Comparison of ENCODE assay signal across 8 mouse cellular contexts in genomic region chr16:4938461-4938860, GRCm38 (mm10). TPM values are rescaled to one million over a fixed set of nuclear protein-coding genes. Genes with fewer than 3 reads are reported as not detected.
DNase-seq lines count a peak whose midpoint lies in the region; ATAC-seq lines count a peak whose summit lies in the region.

Nudt16l1 (plus strand) TSS chr16:4938761.

- peaks cover 77% of the 10 kb centered on the region for H3K36me3 ChIP-seq in kidney, embryonic 14.5 days (ENCODE audit: control insufficient read depth, insufficient read depth, low read length)
- H3K36me3 ChIP-seq in intestine, embryonic 16.5 days (ENCODE audit: control insufficient read depth, insufficient read depth, low read length), result peaks cover 17% of the 10 kb centered on the region
- H3K36me3 ChIP-seq in midbrain, embryonic 10.5 days, result peaks cover 82% of the 10 kb centered on the region

- peak within 1 kb of the TSS; percentile 84 for H3K4me3 ChIP-seq in kidney, embryonic 14.5 days (ENCODE audit: low read length)
- H3K4me3 ChIP-seq in intestine, embryonic 16.5 days (ENCODE audit: low read length), result peak within 1 kb of the TSS; percentile 98
- H3K4me3 ChIP-seq in midbrain, embryonic 10.5 days, result peak within 1 kb of the TSS; percentile 63

- no peaks in the 10 kb centered on the region for H3K9me3 ChIP-seq in kidney, embryonic 14.5 days (ENCODE audit: control insufficient read depth, low read length)
- no peaks in the 10 kb centered on the region for H3K9me3 ChIP-seq in intestine, embryonic 16.5 days (ENCODE audit: control insufficient read depth, low read length)
- H3K9me3 ChIP-seq in midbrain, embryonic 10.5 days (replicated peaks), result no peaks in the 10 kb centered on the region

- peaks cover 5% of the 10 kb centered on the region; the same call in 1 of the 2 replicates for H3K4me1 ChIP-seq in kidney, embryonic 14.5 days (ENCODE audit: control insufficient read depth, insufficient read depth, low read length)
- H3K4me1 ChIP-seq in intestine, embryonic 16.5 days (ENCODE audit: control insufficient read depth, insufficient read depth, low read length), result peaks cover 6% of the 10 kb centered on the region
- H3K4me1 ChIP-seq in midbrain, embryonic 10.5 days, result peaks cover 18% of the 10 kb centered on the region

- H3K27me3 ChIP-seq in kidney, embryonic 14.5 days (ENCODE audit: control insufficient read depth, insufficient read depth, low read length), result no peaks in the 10 kb centered on the region
- H3K27me3 ChIP-seq in intestine, embryonic 16.5 days (replicated peaks; ENCODE audit: control insufficient read depth, insufficient read depth, low read length), result no peaks in the 10 kb centered on the region
- no peaks in the 10 kb centered on the region for H3K27me3 ChIP-seq in midbrain, embryonic 10.5 days (ENCODE audit: low read depth, poor library complexity, severe bottlenecking)

- H3K4me2 ChIP-seq in kidney, embryonic 14.5 days (replicated peaks; ENCODE audit: low read depth, low read length), result peak within 1 kb of the TSS; percentile 78
- H3K4me2 ChIP-seq in intestine, embryonic 16.5 days (ENCODE audit: low read depth, low read length), result peak within 1 kb of the TSS; percentile 88

- WGBS in kidney, embryonic 14.5 days, result 0% methylated on average over 2 of the region's 2 CpGs
- whole genome bisulfite sequencing in intestine, embryonic 16.5 days, result 2% methylated on average over 2 of the region's 2 CpGs
- WGBS in midbrain, embryonic 10.5 days, result 10% methylated on average over 2 of the region's 2 CpGs

- intact Hi-C loops in gastrocnemius, postnatal 36 days (cut with DNase I), result no loop called here

- peak within 1 kb of the TSS; percentile 91 for H3K9ac ChIP-seq in kidney, embryonic 14.5 days (ENCODE audit: low read depth, low read length)
- H3K9ac ChIP-seq in intestine, embryonic 16.5 days (ENCODE audit: low read depth, low read length), result peak within 1 kb of the TSS; percentile 97

- ATAC-seq in kidney, embryonic 14.5 days (ENCODE audit: low FRiP score, low TSS enrichment), result no peak; the same call in none of the 2 replicates
- ATAC-seq in intestine, embryonic 16.5 days, result no peak; the same call in 1 of the 2 replicates
- no peak; the same call in 1 of the 2 replicates for ATAC-seq in frontal cortex, adult (ENCODE audit: low TSS enrichment)

- peak within 1 kb of the TSS; percentile 79 for H3K27ac ChIP-seq in kidney, embryonic 14.5 days (ENCODE audit: low read depth, low read length)
- peak within 1 kb of the TSS; percentile 90 for H3K27ac ChIP-seq in intestine, embryonic 16.5 days (ENCODE audit: low read length)
- peak within 1 kb of the TSS; percentile 78 for H3K27ac ChIP-seq in midbrain, embryonic 10.5 days (replicated peaks)

- no peak for DNase-seq in kidney, postnatal 36 days
- no peak for DNase-seq in adrenal gland, postnatal 14 days
- DNase-seq in gastrocnemius, postnatal 36 days, result no peak
- DNase-seq in midbrain, embryonic 10.5 days (ENCODE audit: low spot score), result no peak
- DNase-seq in urinary bladder, adult 18-20 months (ENCODE audit: low spot score in 2 of 2), result no peak

RNA-seq across cellular contexts. Expression of gene Nudt16l1, which starts in this region (rescaled TPM):
- polyA plus RNA-seq in kidney, embryonic 14.5 days (2014; fragmentation: Nextera tagmentation; extraction: Ambion mirVana), result 153 and 160 TPM in 2 replicates
- total RNA-seq in adrenal gland, postnatal 14 days (2021), result 54.2 and 57.6 TPM in 2 replicates
- total RNA-seq in gastrocnemius, postnatal 36 days (2021), result 10 to 100 TPM; 12.4 to 12.8 TPM
- 144 TPM in 2 replicates for polyA plus RNA-seq in intestine, embryonic 16.5 days (2015; fragmentation: Nextera tagmentation; extraction: Ambion mirVana)
- polyA plus RNA-seq in midbrain, embryonic 10.5 days (2016; fragmentation: Nextera tagmentation; extraction: Ambion mirVana), result 136 and 141 TPM in 2 replicates
